Mouse (Mus musculus) cerebellum, adult 9-11 months (tissue): ENCODE data around the gene Samd9l.
"Not testable (repeated sequence)": the region's sequence is repeated elsewhere in the genome, so short reads cannot be mapped to it uniquely, and the experiment has no call there.

Source experiments
- DNase-seq: peaks from one replicate; pipeline ENCODE4 v3.0.0; 2022

The Samd9l gene

DNA sequence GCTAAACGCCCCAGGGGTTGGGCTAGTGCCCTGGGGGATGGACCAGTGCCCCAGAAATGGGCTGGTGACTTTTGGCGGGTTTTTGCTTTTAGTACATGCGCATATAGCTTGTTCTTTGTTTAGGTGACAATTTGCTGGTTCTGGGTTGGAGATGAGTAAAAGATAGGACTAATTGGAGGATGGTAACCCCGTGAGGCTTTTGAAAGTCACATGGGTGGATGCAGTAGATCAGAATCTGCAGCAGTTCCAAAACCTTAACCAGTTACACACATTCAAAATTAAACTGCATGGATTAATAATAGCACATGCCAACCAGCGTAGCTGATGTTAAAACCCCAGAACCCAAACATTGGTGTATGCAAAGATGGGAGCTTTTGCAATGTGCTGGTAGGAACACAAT is 57.9 kb downstream of the Samd9l start:
- no peak for DNase-seq

DNA sequence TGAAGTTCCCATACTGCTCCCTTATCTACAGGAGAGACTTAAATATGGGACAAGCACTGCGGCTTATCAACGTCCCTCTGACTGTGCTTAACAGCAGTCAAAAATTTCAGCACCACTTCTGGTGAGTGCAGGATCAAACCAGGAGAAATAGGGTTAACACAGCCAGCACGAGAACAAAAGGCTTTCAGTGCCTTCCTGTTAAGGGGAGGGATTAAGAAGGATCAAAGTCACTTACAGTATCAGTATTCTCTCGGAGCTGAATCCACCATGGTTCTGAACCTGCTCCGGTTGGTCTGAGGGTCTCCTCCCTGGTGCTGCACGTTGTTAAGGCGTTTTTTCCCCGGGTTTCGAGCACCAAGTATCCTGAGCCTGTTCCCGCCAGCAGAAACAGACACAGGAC is 58.4 kb downstream of the Samd9l start:
- DNase-seq, result not testable (repeated sequence)

DNA sequence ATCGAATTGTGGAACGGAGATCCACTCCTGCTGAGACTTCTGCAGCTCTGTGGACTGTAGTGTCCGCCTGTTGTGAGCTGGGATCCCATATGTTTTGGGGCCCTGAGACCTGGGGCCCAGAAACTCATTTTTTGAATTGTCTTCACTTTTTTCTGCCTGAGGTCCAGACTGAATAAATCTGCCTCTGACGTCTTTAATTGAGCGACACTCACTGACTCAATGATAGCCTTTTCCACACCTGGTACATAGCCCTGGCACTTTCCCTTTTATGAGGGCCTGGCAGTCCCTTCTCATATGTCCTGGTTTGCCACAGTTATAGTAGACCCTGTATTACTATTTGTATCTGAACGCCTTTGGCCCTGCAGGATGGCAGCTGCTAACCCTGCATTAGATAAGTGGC is 60.2 kb downstream of the Samd9l start:
- DNase-seq, result not testable (repeated sequence)
